ENCODE assay signal across 8 mouse cellular contexts in the genomic region with DNA sequence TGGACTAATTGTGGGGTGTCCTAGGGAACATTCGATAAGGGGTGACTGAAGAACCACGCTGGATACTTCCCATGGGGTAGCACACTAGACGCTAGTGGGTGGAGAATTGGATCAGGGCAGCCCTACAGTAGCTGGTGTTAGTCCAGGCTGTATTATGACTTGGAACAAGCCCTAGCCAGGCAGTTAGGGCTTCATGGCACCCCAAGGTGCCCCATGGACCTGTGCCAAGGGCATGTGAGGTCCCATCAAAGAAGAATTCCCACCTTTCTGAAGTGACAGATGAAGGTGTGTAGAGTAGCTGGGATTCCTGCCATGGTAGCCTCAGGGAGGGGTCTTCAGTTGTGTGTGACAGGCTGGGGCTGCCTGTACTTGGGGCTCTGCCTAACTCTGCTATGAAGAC. TPM values are rescaled to one million over a fixed set of nuclear protein-coding genes. Genes with fewer than 3 reads are reported as not detected.
DNase-seq lines count a peak whose midpoint lies in the region; ATAC-seq lines count a peak whose summit lies in the region.

No protein-coding gene starts in this region.

- H3K27me3 ChIP-seq in kidney, embryonic 15.5 days, result peaks cover 53% of the 10 kb centered on the region
- peaks cover 65% of the 10 kb centered on the region for H3K27me3 ChIP-seq in embryonic facial prominence, embryonic 10.5 days (replicated peaks; ENCODE audit: low read depth, poor library complexity, severe bottlenecking)
- peaks cover 52% of the 10 kb centered on the region for H3K27me3 ChIP-seq in hindbrain, embryonic 16.5 days (replicated peaks; ENCODE audit: control insufficient read depth, insufficient read depth, low read length)
- peaks cover 51% of the 10 kb centered on the region for H3K27me3 ChIP-seq in midbrain, embryonic 16.5 days (ENCODE audit: control insufficient read depth, insufficient read depth, low read depth, low read length)

- 31% methylated on average over 3 of the region's 3 CpGs for WGBS in kidney, embryonic 15.5 days
- 30% methylated on average over 3 of the region's 3 CpGs for WGBS in embryonic facial prominence, embryonic 10.5 days
- 37% methylated on average over 3 of the region's 3 CpGs for WGBS in hindbrain, embryonic 16.5 days
- WGBS in midbrain, embryonic 16.5 days, result 38% methylated on average over 3 of the region's 3 CpGs

- H3K36me3 ChIP-seq in kidney, embryonic 15.5 days, result no peaks in the 10 kb centered on the region
- H3K36me3 ChIP-seq in embryonic facial prominence, embryonic 10.5 days (replicated peaks), result no peaks in the 10 kb centered on the region
- no peaks in the 10 kb centered on the region for H3K36me3 ChIP-seq in hindbrain, embryonic 16.5 days (ENCODE audit: control insufficient read depth, insufficient read depth, low read length)
- no peaks in the 10 kb centered on the region for H3K36me3 ChIP-seq in midbrain, embryonic 16.5 days (ENCODE audit: control insufficient read depth, insufficient read depth, low read length)

- no peak for ATAC-seq in kidney, embryonic 15.5 days (replicated peaks; ENCODE audit: low FRiP score)
- ATAC-seq in hindbrain, embryonic 16.5 days, result 0 out of 2 replicates have a peak, but pooled peaks have one; percentile 1
- no peak for ATAC-seq in midbrain, embryonic 16.5 days

- H3K4me3 ChIP-seq in kidney, embryonic 15.5 days (replicated peaks), result peak overlapping the region; percentile 59
- H3K4me3 ChIP-seq in embryonic facial prominence, embryonic 10.5 days, result peak overlapping the region; percentile 66
- peak overlapping the region; percentile 48 for H3K4me3 ChIP-seq in hindbrain, embryonic 16.5 days (ENCODE audit: low read length)
- H3K4me3 ChIP-seq in midbrain, embryonic 16.5 days (ENCODE audit: low read depth, low read length), result peak overlapping the region; percentile 52

- H3K4me2 ChIP-seq in kidney, embryonic 15.5 days, result peak overlapping the region; percentile 97
- H3K4me2 ChIP-seq in hindbrain, embryonic 16.5 days (ENCODE audit: low read length), result peak overlapping the region; percentile 68
- peak overlapping the region; percentile 68 for H3K4me2 ChIP-seq in midbrain, embryonic 16.5 days (ENCODE audit: low read length)

- DNase-seq in kidney, adult 11 months, result no peak
- DNase-seq in embryonic facial prominence, embryonic 10.5 days (ENCODE audit: low spot score), result no peak
- DNase-seq in urinary bladder, postnatal 10 days (ENCODE audit: low spot score), result no peak
- DNase-seq in retina, embryonic 14.5 days (ENCODE audit: low spot score), result no peak
- no peak for DNase-seq in right cerebral cortex, postnatal 36 days (ENCODE audit: low spot score in 2 of 2)

- H3K9ac ChIP-seq in kidney, embryonic 15.5 days, result no peak overlapping the region
- no peak overlapping the region; the same call in 1 of the 2 replicates for H3K9ac ChIP-seq in hindbrain, embryonic 16.5 days (ENCODE audit: low read depth, low read length)
- peak overlapping the region; percentile 63; the same call in 1 of the 2 replicates for H3K9ac ChIP-seq in midbrain, embryonic 16.5 days (ENCODE audit: low read depth, low read length)

- peaks cover 58% of the 10 kb centered on the region for H3K4me1 ChIP-seq in kidney, embryonic 15.5 days
- H3K4me1 ChIP-seq in embryonic facial prominence, embryonic 10.5 days, result peaks cover 62% of the 10 kb centered on the region
- peaks cover 21% of the 10 kb centered on the region for H3K4me1 ChIP-seq in hindbrain, embryonic 16.5 days (ENCODE audit: control insufficient read depth, insufficient read depth, low read depth, low read length)
- H3K4me1 ChIP-seq in midbrain, embryonic 16.5 days (ENCODE audit: control insufficient read depth, insufficient read depth, low read length), result peaks cover 18% of the 10 kb centered on the region; the same call in 1 of the 2 replicates

- no peaks in the 10 kb centered on the region for H3K9me3 ChIP-seq in kidney, embryonic 15.5 days (replicated peaks)
- no peaks in the 10 kb centered on the region for H3K9me3 ChIP-seq in embryonic facial prominence, embryonic 10.5 days
- no peaks in the 10 kb centered on the region for H3K9me3 ChIP-seq in hindbrain, embryonic 16.5 days (ENCODE audit: control insufficient read depth, low read length)
- no peaks in the 10 kb centered on the region for H3K9me3 ChIP-seq in midbrain, embryonic 16.5 days (replicated peaks; ENCODE audit: control insufficient read depth, low read length, poor library complexity, severe bottlenecking)

- H3K27ac ChIP-seq in kidney, embryonic 15.5 days, result no peak overlapping the region
- peak overlapping the region; percentile 78 for H3K27ac ChIP-seq in embryonic facial prominence, embryonic 10.5 days (replicated peaks)
- no peak overlapping the region for H3K27ac ChIP-seq in hindbrain, embryonic 16.5 days (ENCODE audit: low read depth, low read length)
- no peak overlapping the region for H3K27ac ChIP-seq in midbrain, embryonic 16.5 days (ENCODE audit: low read length)

RNA-seq across cellular contexts. Expression of gene Pde4a, which starts 1.0 kb away (rescaled TPM):
- 12.6 and 12.7 TPM in 2 replicates for polyA plus RNA-seq in kidney, embryonic 15.5 days (2015; fragmentation: Nextera tagmentation; extraction: Ambion mirVana)
- 4.9 and 5.3 TPM in 2 replicates for polyA plus RNA-seq in embryonic facial prominence, embryonic 10.5 days (2016; fragmentation: Nextera tagmentation; extraction: Ambion mirVana)
- polyA plus RNA-seq in hindbrain, embryonic 16.5 days (2015; fragmentation: Nextera tagmentation; extraction: Ambion mirVana), result 47.7 and 50.5 TPM in 2 replicates
- 44.2 and 49.3 TPM in 2 replicates for polyA plus RNA-seq in midbrain, embryonic 16.5 days (2015; fragmentation: Nextera tagmentation; extraction: Ambion mirVana)

RNA-seq across cellular contexts. Expression of gene Cdc37, which starts 16.7 kb away (rescaled TPM):
- polyA plus RNA-seq in kidney, embryonic 15.5 days (2015; fragmentation: Nextera tagmentation; extraction: Ambion mirVana), result 332 and 351 TPM in 2 replicates
- polyA plus RNA-seq in embryonic facial prominence, embryonic 10.5 days (2016; fragmentation: Nextera tagmentation; extraction: Ambion mirVana), result 418 and 430 TPM in 2 replicates
- 204 and 211 TPM in 2 replicates for polyA plus RNA-seq in hindbrain, embryonic 16.5 days (2015; fragmentation: Nextera tagmentation; extraction: Ambion mirVana)
- 199 and 227 TPM in 2 replicates for polyA plus RNA-seq in midbrain, embryonic 16.5 days (2015; fragmentation: Nextera tagmentation; extraction: Ambion mirVana)

RNA-seq across cellular contexts. Expression of gene Tyk2, which starts 35.5 kb away (rescaled TPM):
- 12.7 and 15.5 TPM in 2 replicates for polyA plus RNA-seq in kidney, embryonic 15.5 days (2015; fragmentation: Nextera tagmentation; extraction: Ambion mirVana)
- 14.8 and 16.1 TPM in 2 replicates for polyA plus RNA-seq in embryonic facial prominence, embryonic 10.5 days (2016; fragmentation: Nextera tagmentation; extraction: Ambion mirVana)
- 9.5 and 10.5 TPM in 2 replicates for polyA plus RNA-seq in hindbrain, embryonic 16.5 days (2015; fragmentation: Nextera tagmentation; extraction: Ambion mirVana)
- 9.7 and 9.9 TPM in 2 replicates for polyA plus RNA-seq in midbrain, embryonic 16.5 days (2015; fragmentation: Nextera tagmentation; extraction: Ambion mirVana)
